Mouse (Mus musculus): ENCODE results near the gene Fhad1. TPM values are rescaled to one million over a fixed set of nuclear protein-coding genes. Genes with fewer than 3 reads are reported as not detected.

Fhad1 gene
- polyA plus RNA-seq, 1 experiment from 2014 or later = 1.3 TPM

GRCm38 (mm10) chr4:141881289-141881914 is 133.5 kb downstream of the Fhad1 start:
- Histone ChIP-seq H3K27me3 (replicated peaks; ENCODE audit: control insufficient read depth, insufficient read depth, low read length) (no peaks in the 10 kb centered on the region), H3K9ac (ENCODE audit: low read length) (no peak overlapping the region), H3K4me2 (ENCODE audit: low read length) (no peak overlapping the region), H3K9me3 (replicated peaks; ENCODE audit: control insufficient read depth, low read length) (no peaks in the 10 kb centered on the region), H3K4me3 (ENCODE audit: low read depth, low read length) (no peak overlapping the region), H3K4me1 (ENCODE audit: control insufficient read depth, insufficient read depth, low read length) (no peaks in the 10 kb centered on the region), H3K36me3 (ENCODE audit: control insufficient read depth, insufficient read depth, low read length) (no peaks in the 10 kb centered on the region), H3K27ac (ENCODE audit: low read depth, low read length) (no peak overlapping the region)
- ATAC-seq (no peak), DNase-seq (ENCODE audit: low spot score) (no peak)
- 73% methylated on average over 10 of the region's 10 CpGs for WGBS

DNA sequence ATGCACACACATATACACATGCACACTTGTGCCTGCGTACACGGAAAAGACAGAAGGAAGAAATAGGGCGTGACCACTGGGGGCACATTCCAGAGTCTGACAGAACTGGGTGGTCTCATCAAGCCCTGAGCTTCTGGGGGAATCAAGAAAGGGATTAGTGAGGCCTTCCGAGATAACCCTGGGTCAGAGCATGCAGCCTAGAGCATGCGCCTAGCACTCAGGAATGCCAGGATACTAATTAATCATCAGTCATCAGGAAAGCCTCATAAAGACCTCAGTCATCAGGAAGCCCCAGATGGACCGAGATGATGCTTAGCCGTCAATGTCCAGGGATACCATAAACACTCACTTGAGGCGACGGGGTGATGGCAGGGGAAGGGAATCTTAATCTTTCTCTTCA is 135.0 kb downstream of the Fhad1 start:
- Histone ChIP-seq H3K4me1 (ENCODE audit: control insufficient read depth, insufficient read depth, low read length) (peaks cover 6% of the 10 kb centered on the region), H3K9me3 (replicated peaks; ENCODE audit: control insufficient read depth, low read length) (no peaks in the 10 kb centered on the region), H3K4me2 (ENCODE audit: low read length) (no peak overlapping the region), H3K27me3 (replicated peaks; ENCODE audit: control insufficient read depth, insufficient read depth, low read length) (no peaks in the 10 kb centered on the region), H3K9ac (ENCODE audit: low read length) (no peak overlapping the region), H3K4me3 (ENCODE audit: low read depth, low read length) (no peak overlapping the region), H3K36me3 (ENCODE audit: control insufficient read depth, insufficient read depth, low read length) (no peaks in the 10 kb centered on the region), H3K27ac (ENCODE audit: low read depth, low read length) (no peak overlapping the region)
- ATAC-seq (no peak), DNase-seq (ENCODE audit: low spot score) (no peak)
- WGBS = 75% methylated on average over 9 of the region's 9 CpGs

DNA sequence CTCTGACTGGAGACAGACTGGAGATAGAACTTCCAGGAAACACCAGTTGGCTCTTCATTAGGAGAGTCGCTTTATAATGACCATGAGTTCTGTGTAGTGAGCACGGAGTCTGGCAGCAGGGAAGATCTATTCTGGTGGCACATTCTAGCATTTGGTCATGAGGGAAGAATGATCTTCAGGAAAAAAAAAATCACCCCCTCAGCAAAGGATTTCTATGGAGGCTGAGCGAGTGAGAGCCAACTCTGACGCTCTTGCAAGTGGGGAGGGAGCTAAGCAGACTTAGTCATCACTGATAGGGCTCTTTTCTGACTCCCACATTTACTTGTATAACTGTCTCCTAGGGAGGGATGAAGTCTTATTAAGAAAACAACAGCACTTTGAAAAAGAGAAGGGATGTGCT is 135.8 kb downstream of the Fhad1 start:
- H3K36me3 ChIP-seq (ENCODE audit: control insufficient read depth, insufficient read depth, low read length) = no peaks in the 10 kb centered on the region
- no peak overlapping the region for H3K4me2 ChIP-seq (ENCODE audit: low read length)
- H3K9ac ChIP-seq (ENCODE audit: low read length) = no peak overlapping the region
- ATAC-seq (no peak), DNase-seq (ENCODE audit: low spot score) (no peak)
- H3K4me3 ChIP-seq (ENCODE audit: low read depth, low read length) = no peak overlapping the region
- no peak overlapping the region for H3K27ac ChIP-seq (ENCODE audit: low read depth, low read length)
- peaks cover 6% of the 10 kb centered on the region for H3K4me1 ChIP-seq (ENCODE audit: control insufficient read depth, insufficient read depth, low read length)
- no peaks in the 10 kb centered on the region for H3K9me3 ChIP-seq (replicated peaks; ENCODE audit: control insufficient read depth, low read length)
- 81% methylated on average over 4 of the region's 4 CpGs for WGBS
- no peaks in the 10 kb centered on the region for H3K27me3 ChIP-seq (replicated peaks; ENCODE audit: control insufficient read depth, insufficient read depth, low read length)

GRCm38 (mm10) chr4:141878621-141879020 is 136.3 kb downstream of the Fhad1 start:
- H3K4me3 ChIP-seq (ENCODE audit: low read depth, low read length) = no peak overlapping the region
- no peak overlapping the region for H3K9ac ChIP-seq (ENCODE audit: low read length)
- peaks cover 11% of the 10 kb centered on the region for H3K4me1 ChIP-seq (ENCODE audit: control insufficient read depth, insufficient read depth, low read length)
- no peaks in the 10 kb centered on the region for H3K27me3 ChIP-seq (replicated peaks; ENCODE audit: control insufficient read depth, insufficient read depth, low read length)
- WGBS = 77% methylated on average over 7 of the region's 7 CpGs
- DNase-seq (ENCODE audit: low spot score) (no peak), ATAC-seq (no peak)
- H3K4me2 ChIP-seq (ENCODE audit: low read length) = no peak overlapping the region
- H3K36me3 ChIP-seq (ENCODE audit: control insufficient read depth, insufficient read depth, low read length) = no peaks in the 10 kb centered on the region
- no peak overlapping the region for H3K27ac ChIP-seq (ENCODE audit: low read depth, low read length)
- H3K9me3 ChIP-seq (replicated peaks; ENCODE audit: control insufficient read depth, low read length) = no peaks in the 10 kb centered on the region

DNA sequence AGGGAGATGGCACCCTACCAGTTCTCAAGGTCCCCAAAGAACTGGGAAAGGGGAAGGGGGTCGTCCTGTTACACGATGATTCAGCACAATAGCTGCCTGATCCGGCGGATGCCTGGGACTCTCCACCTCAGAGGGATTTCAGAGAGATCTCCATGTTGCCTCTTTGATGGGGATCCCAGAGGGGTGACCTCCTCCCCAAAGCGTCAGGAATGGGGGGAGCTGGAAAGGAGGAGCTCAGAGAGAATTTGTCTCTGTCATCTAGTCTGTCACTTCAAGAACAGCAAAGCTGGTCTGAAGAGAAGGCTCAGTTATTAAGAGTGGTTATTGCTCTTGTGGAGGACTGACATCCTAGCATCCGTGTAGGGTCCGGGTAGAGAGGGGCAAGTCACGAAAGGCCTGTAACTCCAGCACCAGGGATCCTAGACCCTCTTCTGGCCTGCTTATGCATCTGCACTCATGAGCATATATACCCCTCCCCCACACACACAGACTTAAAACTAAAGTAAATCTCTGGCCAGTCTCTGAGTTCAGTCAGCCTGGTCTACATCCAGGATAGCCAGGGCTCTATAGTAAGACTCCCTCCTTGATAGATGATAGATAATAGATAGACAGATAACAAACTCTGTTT is 139.3 kb downstream of the Fhad1 start:
- peak overlapping the region; percentile 83 for H3K9ac ChIP-seq (ENCODE audit: low read length)
- H3K4me1 ChIP-seq (ENCODE audit: control insufficient read depth, insufficient read depth, low read length) = peaks cover 34% of the 10 kb centered on the region
- peak overlapping the region; percentile 75 for H3K4me3 ChIP-seq (ENCODE audit: low read depth, low read length)
- H3K27ac ChIP-seq (ENCODE audit: low read depth, low read length) = peak overlapping the region; percentile 33; the same call in 1 of the 2 replicates
- H3K27me3 ChIP-seq (replicated peaks; ENCODE audit: control insufficient read depth, insufficient read depth, low read length) = no peaks in the 10 kb centered on the region
- DNase-seq (ENCODE audit: low spot score) (no peak), ATAC-seq (no peak; the same call in 1 of the 2 replicates)
- WGBS = 16% methylated on average over 8 of the region's 8 CpGs
- H3K4me2 ChIP-seq (ENCODE audit: low read length) = peak overlapping the region; percentile 97
- no peaks in the 10 kb centered on the region for H3K9me3 ChIP-seq (replicated peaks; ENCODE audit: control insufficient read depth, low read length)
- no peaks in the 10 kb centered on the region for H3K36me3 ChIP-seq (ENCODE audit: control insufficient read depth, insufficient read depth, low read length)

DNA sequence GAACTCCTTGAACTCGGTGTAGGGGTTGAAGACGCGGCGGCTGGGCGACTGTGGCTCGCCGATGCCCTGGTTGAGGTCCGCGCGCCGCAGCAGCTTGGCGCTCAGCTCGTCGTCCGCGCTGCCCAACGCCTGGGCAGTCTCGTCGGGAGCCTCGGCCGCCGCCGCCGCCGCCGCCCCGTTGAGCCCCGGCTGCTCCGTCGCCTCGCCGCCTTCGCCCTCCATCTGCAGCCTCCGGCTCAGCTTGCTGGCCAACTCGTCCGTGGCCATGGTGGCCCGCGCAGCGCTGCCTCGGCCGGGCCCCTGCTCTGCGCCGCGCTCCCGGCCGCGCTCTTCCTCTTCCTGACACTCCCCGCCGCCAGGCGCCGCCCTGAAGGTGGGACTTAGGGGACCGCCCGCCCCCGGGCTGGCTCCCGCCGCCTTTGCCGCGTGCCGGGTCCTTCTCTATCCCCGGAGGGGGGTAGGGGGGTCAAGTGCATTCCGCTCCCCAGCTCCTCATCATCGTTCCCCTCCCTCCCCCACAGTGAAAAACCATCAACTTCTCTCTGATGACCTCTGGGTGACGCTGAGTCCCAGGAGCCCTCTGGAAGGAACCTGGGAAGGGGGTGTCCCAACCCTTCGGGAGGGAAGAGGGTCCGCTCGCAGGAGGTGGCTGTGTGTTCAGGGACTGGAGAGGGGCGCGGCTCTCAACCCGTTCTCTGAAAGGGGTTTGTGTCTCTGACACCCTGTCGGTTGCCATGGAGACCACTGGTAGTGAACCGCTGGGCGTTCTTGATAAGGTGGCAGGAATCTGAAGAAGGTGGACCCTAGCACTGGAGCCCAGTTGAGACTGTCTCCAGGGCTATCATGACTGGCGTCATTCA is 140.1 kb downstream of the Fhad1 start, which contains the start of gene Efhd2:
Efhd2 (minus strand) TSS at position 320 of the 860 bp plus-strand sequence.
- Histone ChIP-seq H3K4me1 (ENCODE audit: control insufficient read depth, insufficient read depth, low read length) (peaks cover 41% of the 10 kb centered on the region), H3K9me3 (replicated peaks; ENCODE audit: control insufficient read depth, low read length) (no peaks in the 10 kb centered on the region)
- WGBS = under 1% methylated on average over 70 of the region's 73 CpGs

DNA sequence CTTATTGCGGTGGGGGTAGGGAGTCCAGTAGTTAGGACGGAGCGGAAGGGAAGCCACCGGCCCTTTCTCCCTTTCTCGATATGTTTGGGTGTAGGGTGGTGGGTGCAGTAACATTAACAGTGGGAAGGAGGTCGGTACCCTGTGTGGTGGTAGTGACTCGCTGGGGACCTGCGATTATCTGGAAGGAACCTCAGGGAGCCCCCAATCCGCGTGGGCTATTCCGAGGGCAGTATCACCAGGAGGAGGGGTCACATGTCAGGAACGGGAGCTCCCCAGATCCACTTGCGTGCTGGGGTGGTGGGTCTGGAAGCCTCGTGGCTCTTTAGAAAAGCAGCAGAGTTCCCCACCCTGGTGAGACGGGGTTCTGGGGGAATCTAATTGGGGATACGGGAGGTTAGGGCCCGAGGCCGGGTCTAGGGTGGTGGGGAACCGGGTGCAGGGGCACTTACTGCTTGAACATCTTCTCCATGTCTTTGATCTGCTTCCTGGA is 140.7 kb downstream of the Fhad1 start:
- 0 out of 2 replicates have a peak overlapping the region, but pooled peaks have one; percentile 21 for H3K27ac ChIP-seq (ENCODE audit: low read depth, low read length)
- under 1% methylated on average over 19 of the region's 19 CpGs for WGBS
- H3K36me3 ChIP-seq (ENCODE audit: control insufficient read depth, insufficient read depth, low read length) = no peaks in the 10 kb centered on the region
- no peaks in the 10 kb centered on the region for H3K27me3 ChIP-seq (replicated peaks; ENCODE audit: control insufficient read depth, insufficient read depth, low read length)
- H3K9me3 ChIP-seq (replicated peaks; ENCODE audit: control insufficient read depth, low read length) = no peaks in the 10 kb centered on the region
- DNase-seq (ENCODE audit: low spot score) (no peak), ATAC-seq (peak; percentile 9; the same call in 1 of the 2 replicates)
- H3K4me1 ChIP-seq (ENCODE audit: control insufficient read depth, insufficient read depth, low read length) = peaks cover 41% of the 10 kb centered on the region
- peak overlapping the region; percentile 97 for H3K4me2 ChIP-seq (ENCODE audit: low read length)
- H3K9ac ChIP-seq (ENCODE audit: low read length) = peak overlapping the region; percentile 83
- peak overlapping the region; percentile 75 for H3K4me3 ChIP-seq (ENCODE audit: low read depth, low read length)

More for the DNA sequence above, 140.1 kb downstream of the Fhad1 start, which contains the start of gene Efhd2:
- H3K27me3 ChIP-seq (replicated peaks; ENCODE audit: control insufficient read depth, insufficient read depth, low read length) = no peaks in the 10 kb centered on the region
- DNase-seq (ENCODE audit: low spot score) = peak; percentile 91
- peak; percentile 92 for ATAC-seq
- peak within 1 kb of the TSS; percentile 33; the same call in 1 of the 2 replicates for H3K27ac ChIP-seq (ENCODE audit: low read depth, low read length)
- peak within 1 kb of the TSS; percentile 75 for H3K4me3 ChIP-seq (ENCODE audit: low read depth, low read length)
- H3K9ac ChIP-seq (ENCODE audit: low read length) = peak within 1 kb of the TSS; percentile 83
- peak within 1 kb of the TSS; percentile 97 for H3K4me2 ChIP-seq (ENCODE audit: low read length)
- no peaks in the 10 kb centered on the region for H3K36me3 ChIP-seq (ENCODE audit: control insufficient read depth, insufficient read depth, low read length)

- 86% methylated on average over 9 of the region's 9 CpGs for WGBS
- Histone ChIP-seq H3K9me3 (replicated peaks; ENCODE audit: control insufficient read depth, low read length) (no peaks in the 10 kb centered on the region), H3K27me3 (replicated peaks; ENCODE audit: control insufficient read depth, insufficient read depth, low read length) (no peaks in the 10 kb centered on the region), H3K36me3 (ENCODE audit: control insufficient read depth, insufficient read depth, low read length) (no peaks in the 10 kb centered on the region), H3K4me1 (ENCODE audit: control insufficient read depth, insufficient read depth, low read length) (peaks cover 46% of the 10 kb centered on the region), H3K4me2 (ENCODE audit: low read length) (peak overlapping the region; percentile 97), H3K9ac (ENCODE audit: low read length) (peak overlapping the region; percentile 83), H3K4me3 (ENCODE audit: low read depth, low read length) (peak overlapping the region; percentile 75), H3K27ac (ENCODE audit: low read depth, low read length) (no peak overlapping the region)
- ATAC-seq (no peak), DNase-seq (ENCODE audit: low spot score) (no peak)
These were observed 141.9 kb downstream of the Fhad1 start for GRCm38 (mm10) chr4:141872977-141873376.
